Mouse (Mus musculus) hindbrain, postnatal 0 days (tissue): ENCODE measurements around the gene Fbxl13. TPM values are rescaled to one million over a fixed set of nuclear protein-coding genes. Genes with fewer than 3 reads are reported as not detected.

Experiments used
- ATAC-seq: fragments of 200-750 bp; cut with Nextera tagmentation; 2 replicates; pipeline ENCODE4 v1.8.0; 2017; ENCODE audit warnings: mild to moderate bottlenecking, moderate TSS enrichment, moderate library complexity
- DNase-seq: peaks from one replicate; pipeline ENCODE4 v3.0.0-alpha.2; 2015; ENCODE audit warnings: low spot score
- H3K27ac ChIP-seq: fragments of 300-500 bp; sonication (generic); 2 replicates; pipeline ENCODE4 v1.5.1; 2014; ENCODE audit warnings: mild to moderate bottlenecking
- H3K27me3 ChIP-seq: fragments of 300-500 bp; sonication (generic); 2 replicates; pipeline ENCODE4 v1.6.1; 2014; ENCODE audit warnings: low read length, mixed read lengths; ENCODE audit not compliant: insufficient read depth
- H3K36me3 ChIP-seq: fragments of 300-500 bp; sonication (generic); 2 replicates; pipeline ENCODE4 v1.6.1; 2014; ENCODE audit warnings: low read length, mixed read lengths; ENCODE audit not compliant: insufficient read depth
- H3K4me1 ChIP-seq: fragments of 300-500 bp; sonication (generic); 2 replicates; pipeline ENCODE4 v1.6.1; 2014; ENCODE audit warnings: antibody characterized with exemption, low read length, mixed read lengths; ENCODE audit not compliant: insufficient read depth
- H3K4me2 ChIP-seq: fragments of 300-500 bp; sonication (generic); 2 replicates; pipeline ENCODE4 v1.6.1; 2014; ENCODE audit warnings: low read depth, mild to moderate bottlenecking, low read length, moderate library complexity, mixed read lengths
- H3K4me3 ChIP-seq: fragments of 300-500 bp; sonication (generic); 2 replicates; pipeline ENCODE4 v1.5.1; 2014; ENCODE audit warnings: low read length
- H3K9ac ChIP-seq: fragments of 300-500 bp; sonication (generic); replicated peaks from 2 replicates; pipeline ENCODE4 v1.6.1; 2014; ENCODE audit warnings: mild to moderate bottlenecking, low read length, moderate library complexity, mixed read lengths
- H3K9me3 ChIP-seq: fragments of 300-500 bp; sonication (generic); 2 replicates; pipeline ENCODE4 v1.6.1; 2016; ENCODE audit warnings: low read length, mixed read lengths
- CTCF ChIP-seq: IDR thresholded peaks from 2 replicates; pipeline ENCODE4 v1.5.1; 2016; ENCODE audit warnings: antibody characterized with exemption, control low read depth, low read depth
- WGBS: fragments of 180-500 bp; shearing (Covaris S2); extraction: QIAGEN DNeasy Blood & Tissue Kit; methylation state at CpG from one replicate; pipeline ENCODE4 v1.1.7; 2014; 5-methylcytosine and 5-hydroxymethylcytosine counted together
- polyA plus RNA-seq: library from polyadenylated mRNA; unstranded; fragments of >200 nt; fragmentation: Nextera tagmentation; extraction: Ambion mirVana; gene quantifications from 2 replicates; pipeline ENCODE4 v1.2.1, GENCODE M21; 2015
- total RNA-seq: library from RNA; depleted of rRNA; stranded (reverse); fragments of >200 nt; gene quantifications from 2 replicates; pipeline ENCODE4 v1.2.3, GENCODE M21; 2014; rRNA removed

Gene Fbxl13
- total RNA-seq (0.16 and 0.25 TPM in 2 replicates), polyA plus RNA-seq (0.16 and 0.23 TPM in 2 replicates)

DNA sequence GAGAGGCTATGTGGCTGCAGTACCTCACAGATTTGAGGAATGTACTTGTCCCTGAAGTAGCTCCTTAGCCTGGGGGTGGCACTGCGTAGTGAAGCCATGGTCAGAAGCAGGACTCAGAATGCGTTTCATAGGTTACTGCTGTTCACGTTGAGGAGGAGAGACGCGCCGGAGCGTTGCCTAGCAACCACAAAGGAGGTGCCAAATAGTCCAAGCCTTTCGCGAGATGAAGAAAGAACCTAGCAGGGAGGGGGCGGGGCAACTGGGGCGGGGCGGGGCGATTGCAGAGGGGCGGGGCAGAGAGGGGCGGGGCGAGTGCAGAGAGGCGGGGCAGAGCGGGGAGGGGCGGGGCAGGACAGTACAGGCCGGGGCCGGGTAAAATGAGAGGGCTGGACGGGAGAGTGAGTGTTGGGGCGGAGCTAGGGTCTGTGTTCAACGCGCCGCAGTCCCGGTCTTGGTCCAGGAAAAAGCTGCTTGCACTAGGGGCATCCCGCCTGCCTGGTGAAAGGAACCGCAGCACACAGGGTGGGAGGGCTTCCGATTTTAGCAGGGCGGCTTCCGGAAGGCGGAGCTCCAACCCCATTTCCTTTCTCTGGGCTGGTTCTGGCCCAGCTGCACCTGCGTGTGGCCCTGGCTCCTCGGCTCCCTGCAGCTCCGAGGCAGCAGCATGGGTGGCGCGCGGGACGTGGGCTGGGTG is at the start of gene Fbxl13, which contains the start of gene Armc10:
Fbxl13 (minus strand) TSS at position 196 of the 694 bp plus-strand sequence.
Armc10 (plus strand) TSS at position 375 of the 694 bp plus-strand sequence.
- peak; percentile 97 for ATAC-seq
- Histone ChIP-seq H3K4me3 (peak within 1 kb of the TSS; percentile 87), H3K36me3 (peaks cover 20% of the 10 kb centered on the region), H3K27ac (peak within 1 kb of the TSS; percentile 81), H3K27me3 (no peaks in the 10 kb centered on the region), H3K9me3 (no peaks in the 10 kb centered on the region), H3K4me2 (peak within 1 kb of the TSS; percentile 88), H3K4me1 (no peaks in the 10 kb centered on the region), H3K9ac (peak within 1 kb of the TSS; percentile 86)
- WGBS, result 2% methylated on average over 27 of the region's 40 CpGs
- DNase-seq, result peak; percentile 95
- TF ChIP-seq CTCF, result peak; percentile 50

DNA sequence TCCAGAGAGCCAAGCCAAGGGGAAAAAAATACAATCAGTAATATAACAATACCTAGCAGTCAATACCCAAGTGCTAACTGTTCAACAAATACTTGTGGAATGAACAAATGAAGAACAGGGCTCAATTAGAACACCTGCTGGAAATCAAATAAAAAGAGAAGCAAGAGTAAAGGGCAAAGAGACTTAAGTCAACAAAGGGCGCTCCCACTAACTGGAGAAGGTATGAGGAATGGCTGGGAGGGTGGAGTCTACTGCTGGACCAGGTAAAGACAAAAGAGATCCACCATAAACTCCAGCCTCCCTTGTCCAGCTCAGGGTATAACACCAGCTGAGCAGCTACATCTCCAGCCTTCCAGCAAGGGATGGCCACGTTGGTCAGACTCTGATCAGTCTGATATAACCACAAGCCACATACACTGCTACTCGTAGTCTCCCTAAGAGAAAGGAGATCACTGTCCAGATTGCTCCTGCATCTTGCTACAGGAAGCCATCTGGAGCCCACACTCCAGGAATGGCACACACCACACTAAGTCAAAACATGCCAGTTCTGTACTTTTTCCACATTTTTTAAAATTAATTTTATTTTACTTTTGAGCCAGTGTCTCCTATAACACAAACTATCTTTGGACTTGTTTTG is 49.5 kb upstream of the Fbxl13 start:
- 89% methylated on average over 3 of the region's 3 CpGs for WGBS
- ATAC-seq (no peak), DNase-seq (no peak)
- Histone ChIP-seq H3K4me1 (no peaks in the 10 kb centered on the region), H3K9ac (no peak overlapping the region), H3K4me3 (no peak overlapping the region), H3K27ac (no peak overlapping the region), H3K36me3 (no peaks in the 10 kb centered on the region), H3K9me3 (no peaks in the 10 kb centered on the region), H3K4me2 (no peak overlapping the region), H3K27me3 (no peaks in the 10 kb centered on the region)
- no peak for TF ChIP-seq CTCF

- DNase-seq (no peak), ATAC-seq (no peak)
- 80% methylated on average over 3 of the region's 3 CpGs for WGBS
- H3K4me3 ChIP-seq, result no peak overlapping the region
- no peaks in the 10 kb centered on the region for H3K9me3 ChIP-seq
- H3K4me1 ChIP-seq, result no peaks in the 10 kb centered on the region
- H3K36me3 ChIP-seq, result no peaks in the 10 kb centered on the region
- TF ChIP-seq CTCF, result no peak
- H3K4me2 ChIP-seq, result no peak overlapping the region
- no peak overlapping the region for H3K27ac ChIP-seq
- no peak overlapping the region for H3K9ac ChIP-seq
- no peaks in the 10 kb centered on the region for H3K27me3 ChIP-seq
Observed at GRCm38 (mm10) chr5:21693372-21693870, 48.0 kb upstream of the Fbxl13 start.

DNA sequence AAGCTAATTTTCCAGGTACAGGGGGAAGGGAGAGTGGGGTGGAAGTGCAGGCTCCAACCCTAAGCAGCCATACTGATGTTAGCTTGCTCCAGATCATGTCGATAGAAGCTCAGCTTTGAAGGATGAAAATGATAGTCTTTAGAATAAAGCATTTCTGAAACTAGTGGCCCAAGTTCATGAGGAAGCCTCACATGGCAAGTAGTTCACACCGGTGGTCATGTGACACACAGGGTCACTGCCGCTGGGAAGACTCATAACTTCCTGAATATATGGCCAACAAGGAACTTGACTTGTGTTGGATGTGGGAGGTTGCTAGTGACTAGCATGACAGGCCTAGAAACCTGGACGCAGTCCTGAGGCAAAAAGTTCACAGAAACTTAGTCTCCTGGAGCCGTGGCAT is 46.8 kb upstream of the Fbxl13 start:
- no peak for TF ChIP-seq CTCF
- no peaks in the 10 kb centered on the region for H3K4me1 ChIP-seq
- no peak overlapping the region for H3K9ac ChIP-seq
- DNase-seq (no peak), ATAC-seq (no peak)
- H3K36me3 ChIP-seq, result no peaks in the 10 kb centered on the region
- H3K4me2 ChIP-seq, result no peak overlapping the region
- H3K27me3 ChIP-seq, result no peaks in the 10 kb centered on the region
- WGBS, result 96% methylated on average over 5 of the region's 5 CpGs
- H3K27ac ChIP-seq, result no peak overlapping the region
- H3K9me3 ChIP-seq, result no peaks in the 10 kb centered on the region
- H3K4me3 ChIP-seq, result no peak overlapping the region

DNA sequence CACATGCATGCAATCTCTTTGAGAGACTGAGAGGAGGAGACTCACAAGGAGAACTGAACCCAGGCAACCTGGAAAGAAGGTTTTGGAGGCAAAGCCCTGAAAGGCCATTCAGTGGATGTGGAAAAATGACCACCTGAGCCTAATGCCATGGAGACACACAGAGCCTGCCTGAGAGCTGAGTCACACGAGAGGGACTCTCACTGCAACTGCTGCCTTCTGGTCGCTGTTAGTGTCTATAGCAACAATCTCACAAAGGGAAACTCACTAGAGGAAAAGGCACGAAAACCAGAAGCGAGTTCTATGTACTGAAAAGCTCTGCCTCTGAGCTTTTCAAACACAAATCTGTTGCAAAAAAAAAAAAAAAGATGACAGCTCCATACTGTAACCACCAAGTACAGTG is 41.6 kb upstream of the Fbxl13 start:
- H3K36me3 ChIP-seq, result no peaks in the 10 kb centered on the region
- no peak for TF ChIP-seq CTCF
- no peak overlapping the region for H3K27ac ChIP-seq
- ATAC-seq, result no peak
- H3K9me3 ChIP-seq, result no peaks in the 10 kb centered on the region
- DNase-seq, result peak; percentile 4
- H3K27me3 ChIP-seq, result no peaks in the 10 kb centered on the region
- no peak overlapping the region for H3K4me3 ChIP-seq
- H3K4me2 ChIP-seq, result no peak overlapping the region
- H3K9ac ChIP-seq, result no peak overlapping the region
- WGBS, result 50% methylated on average over 4 of the region's 4 CpGs
- H3K4me1 ChIP-seq, result no peaks in the 10 kb centered on the region

GRCm38 (mm10) chr5:21685001-21685400 is 39.6 kb upstream of the Fbxl13 start:
- no peak for DNase-seq
- Histone ChIP-seq H3K27ac (no peak overlapping the region), H3K27me3 (no peaks in the 10 kb centered on the region), H3K9ac (no peak overlapping the region), H3K4me1 (no peaks in the 10 kb centered on the region), H3K36me3 (no peaks in the 10 kb centered on the region), H3K4me2 (no peak overlapping the region), H3K9me3 (no peaks in the 10 kb centered on the region), H3K4me3 (no peak overlapping the region)
- no peak for TF ChIP-seq CTCF
- 78% methylated on average over 10 of the region's 10 CpGs for WGBS
- no peak for ATAC-seq

DNA sequence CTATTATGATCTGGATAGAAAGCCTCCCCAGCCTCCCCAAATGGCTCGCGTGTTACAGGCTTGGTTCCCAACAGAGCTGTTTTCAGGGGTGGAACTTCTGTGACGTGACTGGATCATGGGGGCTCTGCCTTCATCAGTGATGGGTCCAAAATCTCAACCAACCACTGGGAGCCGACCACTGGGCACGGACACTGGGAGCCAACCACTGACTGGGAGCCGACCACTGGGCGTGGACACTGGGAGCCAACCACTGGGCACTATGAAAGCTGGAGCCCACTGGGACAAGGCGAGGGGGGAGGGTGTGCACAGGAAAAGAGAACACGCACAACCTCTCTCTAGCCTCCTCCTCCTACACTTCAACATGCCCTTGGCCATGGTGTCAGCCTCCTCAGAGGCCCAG is 38.4 kb upstream of the Fbxl13 start:
- ATAC-seq (no peak), DNase-seq (no peak)
- Histone ChIP-seq H3K4me1 (no peaks in the 10 kb centered on the region), H3K27me3 (no peaks in the 10 kb centered on the region), H3K9ac (no peak overlapping the region), H3K36me3 (no peaks in the 10 kb centered on the region), H3K9me3 (no peaks in the 10 kb centered on the region), H3K27ac (no peak overlapping the region), H3K4me2 (no peak overlapping the region), H3K4me3 (no peak overlapping the region)
- no peak for TF ChIP-seq CTCF
- WGBS, result 92% methylated on average over 9 of the region's 9 CpGs
